Mouse (Mus musculus) heart, postnatal 10 days (tissue): ENCODE data around the gene Slc5a6. TPM values are rescaled to one million over a fixed set of nuclear protein-coding genes. Genes with fewer than 3 reads are reported as not detected.

ENCODE experiments used
- DNase-seq, 2 experiments: peaks; one replicate each; pipeline ENCODE4 v3.0.0; 2021
- intact Hi-C: fragments of 180-260 bp; cut with DNase I; formaldehyde crosslinking; loops from one replicate; pipeline ENCODE4 v1.15.1; 2025
- total RNA-seq, 2 experiments: library from RNA; stranded (reverse); gene quantifications; 2 replicates each; pipeline ENCODE4 v1.2.3; 2021

Gene Slc5a6
- 1 to 10 TPM; 4.7 to 4.8 TPM for total RNA-seq

GRCm38 (mm10) chr5:31048763-31049641, at the start of gene Slc5a6:
Gene Slc5a6, minus strand, starts transcription at chr5:31048924.
- DNase-seq, result peak; percentile 65 to 75

GRCm38 (mm10) chr5:31095711-31096480, 47.2 kb upstream of the Slc5a6 start:
- no peak for DNase-seq
- intact Hi-C loops, result no loop called here

More at GRCm38 (mm10) chr5:31048763-31049641, at the start of gene Slc5a6:
- intact Hi-C loops, result no loop called here

GRCm38 (mm10) chr5:31094799-31095691, 46.3 kb upstream of the Slc5a6 start:
- DNase-seq, result peak; percentile 68 to 75
- intact Hi-C loops, result no loop called here

GRCm38 (mm10) chr5:31094100-31094798, 45.5 kb upstream of the Slc5a6 start:
- intact Hi-C loops, result no loop called here
- no peak for DNase-seq

- no peak for DNase-seq
- intact Hi-C loops, result no loop called here
These were observed 44.7 kb upstream of the Slc5a6 start for GRCm38 (mm10) chr5:31093151-31094041.

- DNase-seq, result no peak
- intact Hi-C loops, result no loop called here
These were observed 43.7 kb upstream of the Slc5a6 start for GRCm38 (mm10) chr5:31092231-31092975.

- no peak for DNase-seq
- intact Hi-C loops, result no loop called here
These were observed 38.4 kb upstream of the Slc5a6 start for GRCm38 (mm10) chr5:31087131-31087530.

GRCm38 (mm10) chr5:31086606-31087005, 37.9 kb upstream of the Slc5a6 start:
- intact Hi-C loops, result no loop called here

GRCm38 (mm10) chr5:31083949-31084348, 35.2 kb upstream of the Slc5a6 start:
- intact Hi-C loops, result no loop called here
- no peak for DNase-seq

More at GRCm38 (mm10) chr5:31086606-31087005, 37.9 kb upstream of the Slc5a6 start:
- no peak for DNase-seq

GRCm38 (mm10) chr5:31082935-31083625, 34.4 kb upstream of the Slc5a6 start:
- intact Hi-C loops, result no loop called here
- DNase-seq, result peak; percentile 59 to 60

GRCm38 (mm10) chr5:31082355-31082754, 33.6 kb upstream of the Slc5a6 start:
- peak; percentile 64 to 85 for DNase-seq
- intact Hi-C loops, result no loop called here

GRCm38 (mm10) chr5:31081386-31081785, 32.7 kb upstream of the Slc5a6 start:
- DNase-seq, result peak; percentile 47 to 72
- intact Hi-C loops, result no loop called here

GRCm38 (mm10) chr5:31080795-31081164, 32.1 kb upstream of the Slc5a6 start:
- intact Hi-C loops, result no loop called here

GRCm38 (mm10) chr5:31080059-31080794, 31.5 kb upstream of the Slc5a6 start:
- intact Hi-C loops, result no loop called here
- DNase-seq, result peak; percentile 20 to 23

More at GRCm38 (mm10) chr5:31080795-31081164, 32.1 kb upstream of the Slc5a6 start:
- no peak for DNase-seq

GRCm38 (mm10) chr5:31076346-31076745, 27.6 kb upstream of the Slc5a6 start:
- intact Hi-C loops, result no loop called here
- no peak for DNase-seq

GRCm38 (mm10) chr5:31073176-31073575, 24.5 kb upstream of the Slc5a6 start:
- intact Hi-C loops, result no loop called here
- peak in 1 of 2 experiments; percentile 23 for DNase-seq

GRCm38 (mm10) chr5:31071821-31072220, 23.1 kb upstream of the Slc5a6 start:
- no peak for DNase-seq
- intact Hi-C loops, result no loop called here
